Mouse (Mus musculus): ENCODE results near the gene Kdm4a.

GRCm38 (mm10) chr4:118105256-118106053, 74.4 kb downstream of the Kdm4a start:
- no peak for TF ChIP-seq CTCF (IDR thresholded peaks at IDR 0.05)
- TF ChIP-seq POLR2A (IDR thresholded peaks at IDR 0.05; ENCODE audit: insufficient read depth, low read depth, low read length): no peak
- TF ChIP-seq EP300 (IDR thresholded peaks at IDR 0.05; ENCODE audit: insufficient read depth, low read depth, low read length): no peak

Data from heart, adult 2 months (tissue).